Mouse (Mus musculus) liver (tissue): ENCODE results near the gene Tm4sf20.

Source experiments
- DNase-seq: peaks from one replicate; pipeline ENCODE4 v3.0.0-alpha.2; 2020; ENCODE audit warnings: mixed read lengths

Tm4sf20 gene

DNA sequence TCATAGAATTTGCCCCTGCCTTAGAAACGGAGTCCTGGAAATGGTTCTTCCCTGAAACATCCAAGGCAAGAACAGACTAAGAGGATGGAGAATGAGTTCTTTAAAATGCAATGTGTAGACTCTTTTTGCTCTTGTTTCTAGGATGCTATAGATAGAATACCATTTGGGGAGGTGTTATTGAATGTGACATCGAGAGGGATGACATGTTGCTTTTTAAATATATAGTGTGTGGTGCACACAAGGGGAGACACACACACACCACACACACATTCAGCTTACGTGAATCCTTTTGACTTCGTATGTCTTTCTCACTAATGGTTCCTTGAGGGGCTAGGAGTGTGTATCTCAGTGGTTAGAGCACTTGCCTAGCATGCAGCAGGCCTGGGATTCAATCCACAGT lies 7.0 kb upstream of the Tm4sf20 start:
- no peak for DNase-seq

DNA sequence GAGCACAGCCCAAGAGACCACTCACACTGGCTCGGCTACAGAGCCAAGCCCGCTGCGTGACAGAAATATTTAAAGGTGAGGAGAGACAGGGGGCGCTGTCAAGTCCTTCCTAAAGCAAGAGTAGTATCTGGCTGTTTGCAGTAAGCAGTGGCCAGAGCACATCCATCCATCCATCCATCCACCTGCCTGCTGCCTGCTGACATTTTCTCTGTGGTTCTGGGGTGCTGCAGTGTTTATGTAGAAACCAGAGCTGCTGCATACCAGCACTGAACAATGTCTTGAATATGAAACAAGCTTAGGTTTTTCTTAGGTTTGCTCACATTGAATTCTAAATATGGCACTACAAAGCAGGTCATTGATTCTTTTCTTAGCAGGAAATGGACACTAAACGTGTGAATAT lies 4.9 kb upstream of the Tm4sf20 start:
- DNase-seq: no peak

DNA sequence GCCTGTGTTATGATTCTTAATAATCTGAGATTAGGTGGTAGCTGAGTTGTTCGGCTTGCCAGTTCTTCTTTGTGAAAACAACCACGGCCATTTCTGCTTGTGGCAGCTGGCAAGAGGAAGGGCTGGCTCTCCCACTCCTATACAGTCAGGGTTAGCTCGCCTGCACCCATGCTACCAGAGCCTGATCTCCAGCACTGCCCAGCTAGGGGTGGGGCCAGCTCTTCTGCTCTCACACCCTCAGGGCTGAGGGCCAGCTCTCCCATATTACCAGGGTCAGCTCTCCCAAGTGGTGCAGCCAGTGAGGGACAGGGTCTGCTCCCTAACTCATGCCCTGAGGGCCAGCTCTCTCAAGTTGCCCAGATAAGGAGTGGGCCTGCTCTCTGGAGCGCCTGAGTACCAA lies 4.2 kb upstream of the Tm4sf20 start:
- DNase-seq: no peak

DNA sequence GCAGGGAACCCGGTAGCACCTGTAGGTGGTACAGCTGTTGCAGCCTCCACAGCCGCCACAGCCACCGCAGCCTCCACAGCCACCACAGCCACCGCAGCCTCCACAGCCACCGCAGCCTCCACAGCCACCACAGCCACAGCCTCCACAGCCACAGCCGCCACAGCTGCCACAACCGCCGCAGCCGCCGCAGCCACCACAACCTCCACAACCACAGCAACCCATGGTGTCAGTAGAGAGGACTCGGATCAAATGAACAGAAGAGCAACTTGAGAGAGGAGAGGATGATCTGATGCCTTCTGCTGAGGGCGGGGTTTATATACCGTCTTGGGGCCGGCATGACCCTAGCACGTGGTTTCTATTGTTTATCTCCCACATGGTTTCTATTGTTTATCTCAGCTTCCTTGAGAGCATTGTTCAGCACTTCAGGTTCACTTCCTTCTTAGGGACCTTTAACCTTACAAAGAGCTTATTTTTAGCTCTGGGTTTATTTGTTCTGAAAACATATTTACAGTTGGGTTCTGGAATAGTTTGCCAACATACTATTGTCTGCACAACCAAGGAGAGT lies 2.8 kb upstream of the Tm4sf20 start, which contains the start of gene Gm47791:
TSS of gene Gm47791 (minus strand) at position 222 of the 565 bp plus-strand sequence.
- no peak for DNase-seq

DNA sequence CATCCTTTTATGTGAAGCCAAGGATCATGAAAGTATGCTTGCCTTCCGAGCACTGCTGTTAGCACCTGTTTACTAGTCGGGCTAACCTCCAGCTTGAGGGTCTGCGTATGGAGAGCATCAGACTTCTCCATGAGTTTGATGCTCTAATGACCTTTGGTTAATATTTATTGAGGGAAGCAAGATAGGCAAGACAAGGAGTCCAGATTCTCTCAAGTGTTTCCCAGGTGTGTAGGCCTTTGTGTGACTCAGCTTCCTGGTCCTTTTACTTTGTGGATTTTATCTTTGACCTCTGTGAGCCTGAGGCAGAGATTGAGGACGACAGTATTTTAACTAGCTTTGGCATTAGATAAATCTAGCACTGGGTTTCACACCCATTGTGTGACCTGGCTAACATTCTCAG lies 1.6 kb downstream of the Tm4sf20 start:
- no peak for DNase-seq

DNA sequence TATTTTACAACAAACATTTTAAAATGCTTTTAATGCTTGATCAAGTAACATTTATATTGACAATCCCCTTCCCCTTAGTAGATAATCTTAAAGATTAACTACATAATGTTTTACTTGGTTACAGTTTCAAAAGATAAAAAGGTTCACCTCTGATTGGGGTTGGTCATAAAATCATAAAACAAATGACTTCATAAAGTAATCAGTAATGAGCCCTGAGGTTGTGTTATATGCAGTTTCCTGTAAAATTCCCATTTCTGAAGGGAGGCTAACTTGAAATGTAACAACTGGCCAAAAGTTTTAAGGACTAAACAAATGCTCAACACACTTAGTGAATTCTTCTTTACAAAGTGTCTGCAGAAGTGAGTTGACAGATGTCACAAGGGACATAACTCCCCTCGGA lies 2.0 kb downstream of the Tm4sf20 start:
- no peak for DNase-seq

DNA sequence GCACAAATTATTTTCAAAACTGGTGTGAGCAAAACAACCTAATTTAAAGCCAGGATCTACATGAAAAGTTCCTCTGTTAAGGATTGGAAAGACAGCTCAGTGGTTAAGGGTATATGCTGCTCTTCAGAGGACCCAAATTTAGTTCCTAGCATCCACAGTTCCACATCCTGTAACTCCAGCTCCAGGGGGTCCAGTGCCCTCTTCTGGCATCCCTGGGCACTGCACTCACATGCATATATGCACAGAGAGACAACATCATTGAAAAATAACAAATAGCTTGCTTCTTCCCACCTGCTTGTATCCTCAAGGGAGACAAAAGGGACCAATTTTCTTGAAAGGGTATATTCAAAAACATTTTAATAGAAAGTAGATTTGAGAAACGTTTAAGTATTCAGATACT lies 6.0 kb downstream of the Tm4sf20 start:
- peak; percentile 7 for DNase-seq

DNA sequence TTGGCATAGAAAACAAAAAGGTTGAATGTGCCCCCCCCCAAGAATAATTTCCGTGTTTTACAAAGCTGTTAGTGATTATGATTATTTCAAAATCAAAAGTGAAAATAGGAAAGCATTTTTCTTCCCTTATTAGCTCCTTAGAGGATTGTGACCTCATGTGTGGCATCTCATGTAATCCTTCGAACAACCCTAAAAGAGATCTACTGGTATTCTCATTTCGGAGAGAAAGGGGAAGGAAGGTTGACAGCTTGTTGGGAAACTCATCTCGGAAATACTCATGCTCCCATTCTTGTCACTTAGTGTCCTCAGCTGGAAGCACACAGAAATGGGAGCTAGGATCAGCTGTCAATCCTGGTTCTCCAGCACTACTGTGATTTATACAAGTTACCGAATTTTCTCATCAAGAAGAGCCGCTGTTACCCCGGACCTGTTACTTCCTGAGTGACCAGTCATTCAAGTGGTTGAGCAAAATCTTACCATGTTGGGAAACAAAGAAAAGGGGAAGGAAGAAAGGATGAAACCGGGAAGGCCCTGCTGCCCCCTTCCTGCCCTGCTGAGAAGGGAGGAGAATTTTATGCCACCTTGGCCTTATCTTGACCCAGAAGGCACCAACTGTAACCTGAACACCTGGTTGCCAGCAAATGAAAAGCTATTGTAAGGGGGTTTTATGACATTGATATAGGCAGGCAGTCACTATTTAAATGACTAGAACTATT lies 6.6 kb downstream of the Tm4sf20 start:
- DNase-seq: no peak

DNA sequence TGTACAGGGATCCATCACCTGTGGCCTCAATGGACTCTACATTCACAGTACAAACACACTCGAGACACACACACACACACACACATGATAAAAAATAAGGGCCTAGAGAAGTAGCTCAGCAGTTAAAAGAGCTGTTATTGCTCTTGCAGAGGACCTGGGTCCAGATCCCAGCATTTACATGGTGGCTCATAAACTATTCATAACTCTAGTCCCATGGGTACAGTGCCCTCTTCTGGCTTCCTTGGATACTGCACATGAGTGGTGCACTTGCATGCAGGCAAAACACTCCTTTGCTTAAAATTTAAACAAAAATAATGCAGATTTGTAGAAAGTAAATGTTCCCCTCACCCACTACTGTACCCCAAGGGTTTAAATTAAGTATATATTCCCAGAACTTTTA lies 8.7 kb downstream of the Tm4sf20 start:
- peak; percentile 57 for DNase-seq

DNA sequence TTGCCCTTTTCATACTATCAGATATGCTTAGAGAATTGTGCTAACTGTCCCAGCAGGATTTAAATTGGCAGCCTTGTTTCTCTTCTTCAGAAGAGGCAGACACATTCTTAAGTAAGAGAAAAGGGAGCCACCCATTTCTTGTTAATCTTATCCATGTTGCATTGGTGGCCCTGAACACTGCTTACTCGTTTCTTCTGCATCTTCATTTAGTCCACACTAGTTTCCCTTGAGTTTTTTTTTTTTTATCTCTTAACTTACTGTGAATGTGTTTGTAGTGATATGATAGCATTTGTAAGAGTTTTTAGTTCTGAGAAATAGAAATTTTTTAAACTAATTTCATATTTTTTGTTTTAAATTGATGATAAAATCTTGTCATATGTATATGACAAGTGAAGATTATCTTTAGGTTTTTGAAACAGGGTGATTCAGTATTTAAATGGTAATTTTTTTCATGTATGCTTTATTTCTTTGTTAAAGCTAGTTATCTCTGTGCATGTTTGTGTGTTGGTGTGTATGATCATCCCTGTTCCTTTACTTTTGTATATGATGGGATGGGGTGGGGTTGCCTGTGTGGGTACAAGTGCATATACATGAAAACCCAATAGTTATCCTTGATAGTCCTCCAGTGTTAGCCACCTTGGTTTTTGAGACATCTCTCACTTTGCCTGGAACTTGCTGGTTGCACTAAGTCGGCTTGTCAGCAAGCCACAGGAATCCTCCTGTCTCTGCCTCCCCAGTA lies 20.4 kb downstream of the Tm4sf20 start:
- DNase-seq: no peak

DNA sequence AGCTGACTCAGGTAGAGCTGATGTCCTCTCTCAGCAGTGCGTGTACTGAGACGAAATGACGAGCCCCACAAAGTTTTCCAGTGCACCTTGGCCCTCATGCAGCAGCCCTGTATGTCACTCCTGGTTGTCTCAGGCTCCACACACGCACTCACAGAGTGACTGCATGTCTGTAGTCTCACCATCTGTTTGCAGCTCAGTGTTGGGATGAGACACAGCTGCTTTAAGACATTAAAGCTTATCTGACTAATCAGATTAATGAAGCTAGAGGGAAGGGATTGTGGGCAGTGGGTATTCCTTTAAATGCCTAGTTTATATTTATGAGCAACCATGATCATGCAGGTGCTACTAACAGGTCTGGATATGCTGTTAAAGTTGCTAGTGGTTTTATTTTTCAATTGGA lies 21.9 kb downstream of the Tm4sf20 start:
- no peak for DNase-seq

DNA sequence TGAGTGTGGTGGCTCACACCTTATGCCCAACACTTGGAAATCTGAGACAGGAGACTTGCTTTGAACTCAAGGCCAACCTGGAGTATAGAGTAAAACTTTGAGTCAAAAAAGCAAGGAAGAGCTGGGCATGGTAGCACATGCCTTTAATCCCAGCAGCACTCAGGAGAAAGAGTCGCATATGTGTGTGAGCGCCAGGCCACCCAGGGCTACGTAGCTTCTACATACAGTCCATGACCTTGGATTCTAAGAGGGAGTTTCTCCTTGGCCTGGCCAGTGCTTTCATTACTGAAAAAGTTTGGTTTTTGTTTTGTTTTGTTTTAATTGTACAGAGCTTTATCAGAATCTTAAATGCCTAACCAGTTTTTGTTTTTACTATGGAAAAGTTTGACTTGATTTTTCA lies 24.3 kb downstream of the Tm4sf20 start:
- DNase-seq: no peak

DNA sequence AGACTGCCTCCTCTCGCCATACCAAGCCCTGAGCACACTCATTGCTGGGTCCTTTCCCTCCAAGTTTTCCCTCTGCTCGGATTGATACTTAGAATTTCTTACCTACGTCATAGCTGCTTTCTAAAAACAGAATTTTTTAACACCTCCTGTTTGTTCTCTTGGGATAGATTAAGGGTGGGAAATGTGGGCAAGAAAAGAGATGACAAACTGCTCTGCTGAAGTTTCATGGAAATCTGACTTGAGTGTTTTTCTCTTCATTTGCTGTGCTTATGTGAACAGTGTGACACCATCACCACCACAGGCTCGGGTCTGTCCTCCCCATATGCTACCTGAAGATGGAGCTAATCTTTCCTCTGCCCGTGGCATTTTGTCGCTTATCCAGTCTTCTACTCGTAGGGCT lies 26.7 kb downstream of the Tm4sf20 start:
- no peak for DNase-seq

DNA sequence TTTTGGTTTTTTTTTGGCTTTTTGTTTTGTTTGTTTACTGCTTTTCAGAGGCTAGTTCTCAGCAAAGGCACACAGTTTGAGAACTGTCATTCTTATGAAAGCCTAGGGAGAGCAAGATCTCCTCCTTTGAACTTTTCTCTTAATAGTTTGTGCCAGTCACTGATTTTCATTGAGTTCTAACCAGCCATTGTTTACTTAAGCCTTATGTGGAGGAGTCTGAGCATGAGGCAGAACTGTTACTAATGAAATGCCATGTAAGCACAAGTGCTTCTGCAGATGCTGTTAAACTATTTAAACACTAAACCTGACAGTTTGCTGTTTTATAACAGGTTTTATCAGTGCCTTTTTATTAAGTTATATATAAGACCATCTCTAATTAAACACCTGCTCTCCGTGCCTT lies 30.2 kb downstream of the Tm4sf20 start:
- no peak for DNase-seq

DNA sequence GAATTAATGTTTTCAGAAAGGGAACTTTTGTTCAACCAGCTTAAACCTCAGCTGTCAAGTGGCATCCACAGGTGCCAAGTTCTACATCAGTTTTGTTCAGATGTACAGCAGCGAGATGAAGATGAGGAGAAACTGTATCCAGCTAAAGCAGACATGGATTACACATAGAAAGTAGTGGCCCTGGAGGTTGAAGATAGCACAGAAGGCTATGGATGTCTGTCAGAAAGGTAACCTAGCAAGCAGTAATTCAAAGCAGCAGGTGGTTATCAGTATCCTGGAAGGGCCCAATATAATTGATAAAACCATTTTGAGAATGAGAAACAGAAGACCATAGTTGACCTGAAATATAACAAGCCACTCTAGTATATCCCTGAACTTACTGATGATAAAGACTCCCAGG lies 34.9 kb downstream of the Tm4sf20 start:
- no peak for DNase-seq

DNA sequence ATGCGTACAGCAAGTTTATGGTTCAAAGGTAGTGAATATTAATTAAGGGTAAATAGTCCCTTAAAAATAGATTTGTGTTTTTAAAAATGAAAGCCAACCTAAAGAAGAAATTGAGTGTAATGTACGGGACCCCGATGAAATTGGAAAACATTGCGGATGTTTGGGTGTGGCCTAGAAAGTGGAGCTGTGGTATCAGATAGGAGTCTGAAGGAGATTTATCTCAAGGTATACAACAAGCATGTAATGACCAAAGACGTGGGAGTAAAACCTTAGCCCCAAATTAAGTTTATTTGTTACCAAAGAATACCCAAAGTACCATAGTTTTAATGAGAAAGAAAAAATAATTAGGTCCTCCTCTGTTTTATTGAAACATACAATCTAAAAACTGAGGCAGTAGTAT lies 41.8 kb downstream of the Tm4sf20 start:
- peak; percentile 36 for DNase-seq

DNA sequence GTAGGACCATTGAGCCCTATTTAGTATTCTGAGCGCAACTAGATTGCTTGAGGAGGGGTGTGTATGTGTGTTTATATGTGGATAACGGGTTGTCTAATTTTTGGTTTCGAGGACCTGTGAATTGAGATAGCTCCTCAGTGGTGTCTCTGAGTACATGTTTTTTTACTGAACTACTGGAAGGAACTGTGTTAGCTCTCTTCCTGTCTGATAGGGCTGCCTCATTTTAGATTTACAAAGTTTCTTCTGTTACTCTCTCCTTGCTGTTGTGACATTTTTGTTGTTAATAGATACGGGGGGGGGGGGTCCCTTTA lies 42.4 kb downstream of the Tm4sf20 start:
- DNase-seq: no peak

DNA sequence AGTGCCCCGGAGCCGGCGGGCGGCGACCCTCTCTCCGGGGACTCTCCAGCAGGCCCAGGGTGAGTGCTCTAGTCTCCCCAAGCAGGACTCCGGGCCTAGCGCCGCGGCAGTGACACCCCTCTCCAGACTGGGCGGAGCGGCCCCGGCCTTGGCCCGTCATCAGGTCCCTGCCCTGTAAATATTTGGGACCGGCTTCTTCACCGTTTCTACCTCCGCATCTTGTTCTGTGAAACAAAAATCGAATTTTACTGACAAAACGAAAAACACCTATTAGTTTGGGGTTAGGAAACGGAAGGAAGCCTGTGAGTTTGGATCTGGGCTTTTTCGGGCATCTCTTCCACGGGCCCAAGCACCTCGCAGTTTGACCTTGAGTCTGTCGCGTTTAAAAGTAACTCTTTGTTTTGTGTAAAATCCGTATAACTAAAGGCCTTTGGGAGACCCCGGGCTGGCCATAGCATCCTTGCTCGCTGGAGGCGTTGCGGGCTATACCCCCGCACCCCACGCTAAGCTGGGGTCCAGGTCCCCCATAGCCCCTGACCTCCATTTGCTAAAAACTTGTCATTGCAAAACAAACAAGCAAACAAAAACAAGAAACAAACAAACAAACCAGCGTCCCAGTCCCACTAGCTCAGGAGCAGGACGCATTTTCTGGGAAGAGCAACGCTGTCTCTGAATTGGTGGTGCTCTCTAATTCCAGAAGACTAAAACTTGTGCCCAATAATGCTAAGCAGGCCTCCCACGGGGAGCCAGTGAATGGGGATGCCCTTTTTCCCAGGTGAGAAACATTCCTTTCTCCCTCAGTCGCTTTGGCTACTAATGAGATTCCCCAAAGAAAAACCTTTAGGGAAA lies 43.0 kb downstream of the Tm4sf20 start:
- peak; percentile 89 for DNase-seq

DNA sequence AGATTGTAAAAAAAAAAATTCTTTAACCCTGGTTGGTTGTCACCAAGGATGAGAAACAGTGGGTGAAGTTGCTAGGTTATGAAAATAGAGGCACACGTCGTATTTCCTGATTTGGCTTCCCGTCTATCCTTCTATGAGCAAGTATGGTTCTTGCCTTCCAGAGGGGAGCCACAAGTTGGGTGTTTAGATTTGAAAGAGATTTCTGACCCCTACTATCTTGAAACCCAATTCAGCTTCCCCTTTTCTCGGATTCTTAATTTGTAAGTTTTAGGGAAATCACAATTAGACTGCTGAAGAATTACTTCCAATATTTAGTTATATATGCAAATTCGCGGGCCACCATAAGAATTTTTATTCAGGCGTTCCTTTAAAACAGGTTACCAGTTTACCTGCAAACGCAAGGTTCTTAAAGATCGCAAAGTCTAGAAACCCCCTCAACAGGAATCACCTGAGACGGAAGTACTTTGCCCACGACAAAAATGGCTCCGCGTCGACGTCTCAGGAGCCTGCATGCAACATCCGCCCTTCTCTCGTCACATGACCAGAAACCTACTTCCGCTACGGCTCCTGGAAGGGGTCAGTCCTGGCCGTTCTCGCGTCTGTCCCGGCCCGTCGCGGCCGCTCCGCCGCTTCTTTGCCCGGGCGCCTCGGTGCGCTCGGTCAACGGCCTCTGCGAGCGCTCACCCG lies 43.8 kb downstream of the Tm4sf20 start, which contains the start of gene Mff:
TSS of gene Mff (plus strand) at position 552 of the 687 bp plus-strand sequence.
- peak; percentile 92 for DNase-seq

DNA sequence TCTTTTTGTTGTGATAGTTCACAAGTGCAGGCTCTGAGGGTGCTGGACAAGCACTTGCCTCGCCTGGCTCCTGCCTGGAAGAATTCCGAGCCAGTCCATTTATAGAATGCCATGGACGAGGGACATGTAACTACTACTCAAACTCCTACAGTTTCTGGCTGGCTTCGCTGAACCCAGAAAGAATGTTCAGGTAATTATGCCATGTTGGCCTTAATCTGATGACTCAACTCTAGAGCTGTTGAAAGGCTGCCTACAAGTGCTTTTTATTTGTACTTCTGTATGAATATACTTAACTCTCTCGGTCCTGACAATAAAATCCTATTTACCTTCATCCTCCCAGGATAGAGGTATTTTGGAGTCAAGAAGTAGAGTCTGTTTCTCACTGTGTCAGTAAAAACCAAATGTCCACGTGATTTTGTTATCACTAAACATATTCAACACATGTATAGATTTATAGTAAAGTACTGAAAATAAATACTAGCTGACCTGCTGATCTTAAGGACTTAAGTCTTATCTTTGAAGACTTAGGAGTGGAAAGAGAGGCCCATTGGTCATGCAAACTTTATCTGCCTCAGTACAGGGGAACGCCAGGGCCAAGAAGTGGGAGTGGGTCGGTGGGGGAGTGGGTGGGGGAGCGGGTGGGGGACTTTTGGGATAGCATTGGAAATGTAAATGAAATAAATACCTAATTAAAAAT lies 50.3 kb downstream of the Tm4sf20 start:
- DNase-seq: no peak
